In the genomic region with DNA sequence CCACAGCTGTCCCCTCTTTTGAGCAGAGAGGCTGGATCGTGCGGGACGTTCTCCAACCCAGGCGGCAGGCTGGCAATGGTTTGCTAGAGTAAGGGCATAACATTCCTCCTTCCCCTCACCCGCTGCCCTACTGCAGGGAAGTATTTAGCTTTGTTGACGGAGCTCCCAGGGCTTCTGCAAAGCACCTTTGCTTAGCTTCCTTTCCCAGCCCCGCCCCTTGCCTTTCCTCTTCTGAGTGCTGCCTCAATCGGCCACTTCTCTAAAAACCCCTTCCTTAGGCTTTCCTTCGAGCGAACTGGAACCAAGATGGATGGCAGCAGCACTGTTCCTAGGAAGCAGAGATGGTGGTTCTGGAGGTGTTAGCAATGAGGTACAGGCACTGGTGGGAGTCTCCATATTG, we compare ENCODE assay signal across 11 mouse cellular contexts.
DNase-seq lines count a peak whose midpoint lies in the region; ATAC-seq lines count a peak whose summit lies in the region.
"Had no signal": no experiment of that assay in that cellular context is flagged by ENCODE, and none has a peak within 500 bp of the region (broad histone marks: within the 10 kb centered on the region; RNA-seq: fewer than 3 reads in every experiment).

No protein-coding gene starts in this region.

- WGBS in heart, embryonic 14.5 days = 29% methylated on average over 10 of the region's 10 CpGs
- 17% methylated on average over 10 of the region's 10 CpGs for WGBS in liver, embryonic 12.5 days (ENCODE audit: insufficient replicate concordance)
- WGBS in stomach, embryonic 16.5 days = 30% methylated on average over 10 of the region's 10 CpGs

- no peak overlapping the region for H3K27ac ChIP-seq in heart, embryonic 14.5 days (replicated peaks in 1 of 2; ENCODE audit: control insufficient read depth in 1 of 2, insufficient read depth in 1 of 2, low read depth in 2 of 2, low read length in 2 of 2)
- no peak overlapping the region for H3K27ac ChIP-seq in liver, embryonic 12.5 days
- H3K27ac ChIP-seq in stomach, embryonic 16.5 days (ENCODE audit: low read length) = no peak overlapping the region
- H3K27ac ChIP-seq: macrophage had no signal

- no peak overlapping the region for H3K4me3 ChIP-seq in heart, embryonic 14.5 days (ENCODE audit: control insufficient read depth in 1 of 2, insufficient read depth in 1 of 2, low read depth in 1 of 2, low read length in 2 of 2)
- H3K4me3 ChIP-seq in liver, embryonic 12.5 days = no peak overlapping the region
- no peak overlapping the region for H3K4me3 ChIP-seq in stomach, embryonic 16.5 days (replicated peaks; ENCODE audit: low read length)

- DNase-seq in heart, postnatal 25 days (ENCODE audit: low spot score) = no peak
- peak; percentile 9 for DNase-seq in right cerebral cortex, postnatal 25 days
- DNase-seq in right cerebral cortex, postnatal 14 days = no peak
- no peak for DNase-seq in ovary, postnatal 14 days (ENCODE audit: low spot score)
- DNase-seq: kidney, postnatal 25 days had no signal

- ATAC-seq in heart, embryonic 14.5 days (ENCODE audit: insufficient number of reproducible peaks, insufficient read depth, low FRiP score, low read depth) = no peak
- no peak for ATAC-seq in liver, embryonic 12.5 days
- no peak for ATAC-seq in stomach, embryonic 16.5 days (ENCODE audit: insufficient read depth, low FRiP score)
- no peak for ATAC-seq in megakaryocyte-erythroid progenitor cell, adult 5-6 weeks (replicated peaks; ENCODE audit: low FRiP score, low TSS enrichment, poor library complexity, severe bottlenecking)

- H3K4me1 ChIP-seq in heart, embryonic 14.5 days (ENCODE audit: control insufficient read depth in 2 of 2, insufficient read depth in 2 of 2, low read length in 2 of 2) = no peaks in the 10 kb centered on the region; a peak in 1 of 4 replicates
- no peaks in the 10 kb centered on the region for H3K4me1 ChIP-seq in liver, embryonic 12.5 days
- peaks cover 5% of the 10 kb centered on the region; the same call in 1 of the 2 replicates for H3K4me1 ChIP-seq in stomach, embryonic 16.5 days (ENCODE audit: control insufficient read depth, insufficient read depth, low read length)

- H3K4me2 ChIP-seq in heart, embryonic 14.5 days (ENCODE audit: low read length) = peak overlapping the region; percentile 44
- H3K4me2 ChIP-seq in liver, embryonic 12.5 days = peak overlapping the region; percentile 8; the same call in 1 of the 2 replicates
- H3K4me2 ChIP-seq in stomach, embryonic 16.5 days (ENCODE audit: low read depth, low read length) = peak overlapping the region; percentile 4; the same call in 1 of the 2 replicates

- intact Hi-C loops in heart, postnatal 25 days (cut with DNase I) = no loop called here

- H3K27me3 ChIP-seq in heart, embryonic 14.5 days (ENCODE audit: control insufficient read depth, insufficient read depth, low read length) = no peaks in the 10 kb centered on the region
- H3K27me3 ChIP-seq in liver, embryonic 12.5 days (replicated peaks) = no peaks in the 10 kb centered on the region
- H3K27me3 ChIP-seq in stomach, embryonic 16.5 days (ENCODE audit: control insufficient read depth, insufficient read depth, low read length) = no peaks in the 10 kb centered on the region
- H3K27me3 ChIP-seq: CH12.LX had no signal

- no peaks in the 10 kb centered on the region for H3K36me3 ChIP-seq in heart, embryonic 14.5 days (ENCODE audit: control insufficient read depth, insufficient read depth, low read length)
- no peaks in the 10 kb centered on the region for H3K36me3 ChIP-seq in liver, embryonic 12.5 days
- H3K36me3 ChIP-seq in stomach, embryonic 16.5 days (ENCODE audit: control insufficient read depth, insufficient read depth, low read length) = no peaks in the 10 kb centered on the region

- no peaks in the 10 kb centered on the region for H3K9me3 ChIP-seq in heart, embryonic 14.5 days (ENCODE audit: control insufficient read depth, low read length)
- H3K9me3 ChIP-seq in liver, embryonic 12.5 days (replicated peaks) = no peaks in the 10 kb centered on the region
- no peaks in the 10 kb centered on the region for H3K9me3 ChIP-seq in stomach, embryonic 16.5 days (replicated peaks; ENCODE audit: control insufficient read depth, low read length)

- H3K9ac ChIP-seq in heart, embryonic 14.5 days (ENCODE audit: low read length) = no peak overlapping the region
- no peak overlapping the region for H3K9ac ChIP-seq in liver, embryonic 12.5 days
- H3K9ac ChIP-seq in stomach, embryonic 16.5 days (ENCODE audit: low read length) = no peak overlapping the region
